7 mouse cellular contexts compared by ENCODE assay signal in genomic region chr12:8923125-8923410, GRCm38 (mm10). TPM values are rescaled to one million over a fixed set of nuclear protein-coding genes. Genes with fewer than 3 reads are reported as not detected.
DNase-seq lines count a peak whose midpoint lies in the region; ATAC-seq and TF ChIP-seq lines count a peak whose summit lies in the region.

No protein-coding gene starts in this region.

- no peaks in the 10 kb centered on the region for H3K27me3 ChIP-seq in C2C12 (ENCODE audit: control insufficient read depth, insufficient read depth, insufficient read length)
- no peaks in the 10 kb centered on the region for H3K27me3 ChIP-seq in ES-Bruce4 (ENCODE audit: control insufficient read depth, insufficient read depth, low read length, poor library complexity, severe bottlenecking)
- H3K27me3 ChIP-seq in embryonic facial prominence, embryonic 11.5 days (ENCODE audit: control insufficient read depth, insufficient read depth, low read length) = no peaks in the 10 kb centered on the region
- H3K27me3 ChIP-seq in heart, embryonic 16.5 days (ENCODE audit: control insufficient read depth, insufficient read depth, low read length) = no peaks in the 10 kb centered on the region
- H3K27me3 ChIP-seq in liver, embryonic 14.5 days (ENCODE audit: control insufficient read depth, insufficient read depth, low read length) = no peaks in the 10 kb centered on the region
- no peaks in the 10 kb centered on the region for H3K27me3 ChIP-seq in small intestine, adult 2 months (ENCODE audit: control insufficient read depth, insufficient read depth, low read length)

- H3K4me1 ChIP-seq in ES-Bruce4 (ENCODE audit: control insufficient read depth, insufficient read depth, low read length) = no peaks in the 10 kb centered on the region
- H3K4me1 ChIP-seq in embryonic facial prominence, embryonic 11.5 days (ENCODE audit: control insufficient read depth, insufficient read depth, low read length) = no peaks in the 10 kb centered on the region; the same call in 1 of the 2 replicates
- H3K4me1 ChIP-seq in heart, embryonic 16.5 days (ENCODE audit: control insufficient read depth, insufficient read depth, low read length) = peaks cover 37% of the 10 kb centered on the region
- H3K4me1 ChIP-seq in liver, embryonic 14.5 days (replicated peaks; ENCODE audit: control insufficient read depth in 2 of 2, insufficient read depth in 2 of 2, low read length in 1 of 2) = peaks cover 13 to 17% of the 10 kb centered on the region in 2 experiments
- H3K4me1 ChIP-seq in small intestine, adult 2 months (ENCODE audit: control insufficient read depth, insufficient read depth, insufficient read length, low read length) = peaks cover 2% of the 10 kb centered on the region; the same call in 1 of the 2 replicates

- H3K4me2 ChIP-seq in embryonic facial prominence, embryonic 11.5 days (ENCODE audit: low read depth, low read length) = peak overlapping the region; percentile 57
- H3K4me2 ChIP-seq in heart, embryonic 16.5 days (ENCODE audit: low read depth, low read length) = peak overlapping the region; percentile 82
- peak overlapping the region; percentile 73 for H3K4me2 ChIP-seq in liver, embryonic 14.5 days (ENCODE audit: low read depth)

- H3K4me3 ChIP-seq in C2C12 (ENCODE audit: insufficient read depth, poor library complexity, severe bottlenecking) (peak overlapping the region; percentile 74), ES-Bruce4 (ENCODE audit: low read depth, low read length) (peak overlapping the region; percentile 90)
- H3K4me3 ChIP-seq in embryonic facial prominence, embryonic 11.5 days (ENCODE audit: low read depth, low read length) = peak overlapping the region; percentile 77
- peak overlapping the region; percentile 89 for H3K4me3 ChIP-seq in heart, embryonic 16.5 days (ENCODE audit: low read length)
- peak overlapping the region; percentile 78 to 88 for H3K4me3 ChIP-seq in liver, embryonic 14.5 days (ENCODE audit: insufficient read depth in 1 of 2, low read depth in 2 of 2, low read length in 2 of 2)
- H3K4me3 ChIP-seq in small intestine, adult 2 months (ENCODE audit: low read depth, low read length) = peak overlapping the region; percentile 89

- H3K9me3 ChIP-seq in ES-Bruce4 (replicated peaks; ENCODE audit: control insufficient read depth, insufficient read depth, low read length, poor library complexity, severe bottlenecking) = no peaks in the 10 kb centered on the region
- H3K9me3 ChIP-seq in embryonic facial prominence, embryonic 11.5 days (replicated peaks; ENCODE audit: control insufficient read depth, low read length) = no peaks in the 10 kb centered on the region
- H3K9me3 ChIP-seq in heart, embryonic 16.5 days (replicated peaks; ENCODE audit: control insufficient read depth, low read length) = no peaks in the 10 kb centered on the region
- no peaks in the 10 kb centered on the region for H3K9me3 ChIP-seq in liver, embryonic 14.5 days (ENCODE audit: control insufficient read depth, low read length)

- 29% methylated on average over 5 of the region's 5 CpGs for WGBS in embryonic facial prominence, embryonic 11.5 days
- 16% methylated on average over 5 of the region's 5 CpGs for WGBS in heart, embryonic 16.5 days
- 6% methylated on average over 5 of the region's 5 CpGs for WGBS in liver, embryonic 14.5 days (ENCODE audit: insufficient replicate concordance)
- 11% methylated on average over 5 of the region's 5 CpGs for WGBS in small intestine, adult 2 months

- H3K36me3 ChIP-seq in C2C12 (ENCODE audit: control insufficient read depth, insufficient read depth) (peaks cover 28% of the 10 kb centered on the region), ES-Bruce4 (ENCODE audit: control insufficient read depth, insufficient read depth, low read length, poor library complexity, severe bottlenecking) (peaks cover 17% of the 10 kb centered on the region)
- H3K36me3 ChIP-seq in embryonic facial prominence, embryonic 11.5 days (replicated peaks; ENCODE audit: control insufficient read depth, insufficient read depth, low read depth, low read length) = no peaks in the 10 kb centered on the region; the same call in 1 of the 2 replicates
- no peaks in the 10 kb centered on the region for H3K36me3 ChIP-seq in heart, embryonic 16.5 days (ENCODE audit: control insufficient read depth, insufficient read depth)
- H3K36me3 ChIP-seq in liver, embryonic 14.5 days (replicated peaks; ENCODE audit: control insufficient read depth, insufficient read depth, low read depth) = peaks cover 5% of the 10 kb centered on the region
- peaks cover 4% of the 10 kb centered on the region; the same call in 1 of the 2 replicates for H3K36me3 ChIP-seq in small intestine, adult 2 months (ENCODE audit: control insufficient read depth, insufficient read depth, low read length)

- DNase-seq in embryonic facial prominence, embryonic 11.5 days (ENCODE audit: low spot score) = peak; percentile 50
- peak; percentile 56 to 64 (median 58) for DNase-seq in liver, embryonic 14.5 days (ENCODE audit: low read depth in 3 of 3, low spot score in 3 of 3)
- no peak for DNase-seq in yolk sac, embryonic 10.5 days (ENCODE audit: low spot score)

- TF ChIP-seq EP300 in ES-Bruce4 (IDR thresholded peaks at IDR 0.05; ENCODE audit: insufficient read depth, low read depth, low read length) = no peak
- TF ChIP-seq EP300 in liver, embryonic 14.5 days (IDR thresholded peaks at IDR 0.05; ENCODE audit: low read depth) = peak; percentile 58; the same call in 1 of the 2 replicates

- no peak overlapping the region for H3K27ac ChIP-seq in ES-Bruce4 (ENCODE audit: insufficient read depth, low read length)
- H3K27ac ChIP-seq in embryonic facial prominence, embryonic 11.5 days (replicated peaks; ENCODE audit: low read depth, low read length) = no peak overlapping the region
- peak overlapping the region; percentile 99 for H3K27ac ChIP-seq in heart, embryonic 16.5 days (ENCODE audit: low read length)
- peak overlapping the region; percentile 78 for H3K27ac ChIP-seq in liver, embryonic 14.5 days
- peak overlapping the region; percentile 98 for H3K27ac ChIP-seq in small intestine, adult 2 months (ENCODE audit: insufficient read depth, low read depth, low read length)

- peak overlapping the region; percentile 85 for H3K9ac ChIP-seq in ES-Bruce4 (ENCODE audit: low read depth, poor library complexity, severe bottlenecking)
- peak overlapping the region; percentile 90 for H3K9ac ChIP-seq in embryonic facial prominence, embryonic 11.5 days (replicated peaks; ENCODE audit: low read length)
- H3K9ac ChIP-seq in heart, embryonic 16.5 days (ENCODE audit: low read length) = peak overlapping the region; percentile 93
- H3K9ac ChIP-seq in liver, embryonic 14.5 days (replicated peaks) = peak overlapping the region; percentile 69

- no peak for TF ChIP-seq CTCF in C2C12 (IDR thresholded peaks at IDR 0.05; ENCODE audit: control insufficient read depth, insufficient read depth, insufficient read length)
- no peak for TF ChIP-seq CTCF in ES-Bruce4 (IDR thresholded peaks at IDR 0.05; ENCODE audit: low read depth, low read length)
- TF ChIP-seq CTCF in liver, embryonic 14.5 days (IDR thresholded peaks at IDR 0.05; ENCODE audit: low read depth) = no peak
- TF ChIP-seq CTCF in small intestine, adult 2 months (IDR thresholded peaks at IDR 0.05; ENCODE audit: extremely low read depth, insufficient read length, insufficient replicate concordance, low read depth, low read length) = no peak

- ATAC-seq in embryonic facial prominence, embryonic 11.5 days (replicated peaks; ENCODE audit: insufficient number of reproducible peaks, low FRiP score, low TSS enrichment, low read depth) = no peak
- ATAC-seq in heart, embryonic 16.5 days (replicated peaks; ENCODE audit: extremely low read depth, insufficient read depth, low FRiP score) = no peak
- ATAC-seq in liver, embryonic 14.5 days (ENCODE audit: insufficient read depth) = peak; percentile 15; the same call in 1 of the 2 replicates

- peaks cover 59% of the 10 kb centered on the region for H3K79me3 ChIP-seq in C2C12 (ENCODE audit: low read depth)

- no peak for TF ChIP-seq POLR2A in ES-Bruce4 (IDR thresholded peaks at IDR 0.05; ENCODE audit: insufficient read depth, low read length)
- TF ChIP-seq POLR2A in small intestine, adult 2 months (IDR thresholded peaks at IDR 0.05; ENCODE audit: low read depth, low read length) = no peak

- H3K79me2 ChIP-seq in C2C12 (ENCODE audit: control insufficient read depth, insufficient read depth) = peaks cover 61% of the 10 kb centered on the region

- peak overlapping the region; percentile 57 for H3ac ChIP-seq in C2C12 (ENCODE audit: control insufficient read depth, insufficient read length, low read depth)

TF ChIP-seq in C2C12, 6 proteins besides CTCF, POLR2A, EP300 and RAD21 (continues in another document):
- TF ChIP-seq USF1 (IDR thresholded peaks at IDR 0.05; ENCODE audit: low read depth) = no peak
- TF ChIP-seq CEBPB (IDR thresholded peaks at IDR 0.05; ENCODE audit: low read depth) = no peak

RNA-seq across cellular contexts. Expression of gene Laptm4a, which starts 1.6 kb away (rescaled TPM):
- 253 TPM for polyA plus RNA-seq in C2C12 (2012; fragmentation: generic; extraction: Trizol)
- polyA plus RNA-seq in ES-Bruce4 (2011; ENCODE audit: insufficient read depth, insufficient read length, low read depth, missing spikeins) = 347 and 371 TPM in 2 replicates
- polyA plus RNA-seq in embryonic facial prominence, embryonic 11.5 days (2014; fragmentation: Nextera tagmentation; extraction: Ambion mirVana) = 224 and 243 TPM in 2 replicates
- polyA plus RNA-seq in heart, embryonic 16.5 days (2015; fragmentation: Nextera tagmentation; extraction: Ambion mirVana) = 283 and 313 TPM in 2 replicates
- 62.7 and 63.4 TPM in 2 replicates for polyA plus RNA-seq in liver, embryonic 14.5 days (2012; rRNA removed)
- polyA plus RNA-seq in liver, embryonic 14.5 days (2014; fragmentation: Nextera tagmentation; extraction: Ambion mirVana) = 45.9 and 48.9 TPM in 2 replicates
- polyA plus RNA-seq in small intestine, adult 2 months (2012; rRNA removed) = 49.6 and 72.5 TPM in 2 replicates

RNA-seq across cellular contexts. Expression of gene Matn3, which starts 24.7 kb away (rescaled TPM):
- polyA plus RNA-seq in C2C12 (2012; fragmentation: generic; extraction: Trizol) (0.16 TPM), ES-Bruce4 (2011; ENCODE audit: insufficient read depth, insufficient read length, low read depth, missing spikeins) (6.1 and 6.6 TPM in 2 replicates)
- 1.4 and 1.9 TPM in 2 replicates for polyA plus RNA-seq in embryonic facial prominence, embryonic 11.5 days (2014; fragmentation: Nextera tagmentation; extraction: Ambion mirVana)
- 0.54 and 0.63 TPM in 2 replicates for polyA plus RNA-seq in heart, embryonic 16.5 days (2015; fragmentation: Nextera tagmentation; extraction: Ambion mirVana)
- 0.04 and 0.07 TPM in 2 replicates for polyA plus RNA-seq in liver, embryonic 14.5 days (2012; rRNA removed)
- 0.03 and 0.14 TPM in 2 replicates for polyA plus RNA-seq in liver, embryonic 14.5 days (2014; fragmentation: Nextera tagmentation; extraction: Ambion mirVana)
- not detected in 2 replicates for polyA plus RNA-seq in small intestine, adult 2 months (2012; rRNA removed)

RNA-seq across cellular contexts. Expression of gene Wdr35, which starts 50.6 kb away (rescaled TPM):
- polyA plus RNA-seq in C2C12 (2012; fragmentation: generic; extraction: Trizol) = 9.1 TPM
- 69.6 and 72.4 TPM in 2 replicates for polyA plus RNA-seq in ES-Bruce4 (2011; ENCODE audit: insufficient read depth, insufficient read length, low read depth, missing spikeins)
- 25.3 and 27.5 TPM in 2 replicates for polyA plus RNA-seq in embryonic facial prominence, embryonic 11.5 days (2014; fragmentation: Nextera tagmentation; extraction: Ambion mirVana)
- 14.4 and 14.7 TPM in 2 replicates for polyA plus RNA-seq in heart, embryonic 16.5 days (2015; fragmentation: Nextera tagmentation; extraction: Ambion mirVana)
- polyA plus RNA-seq in liver, embryonic 14.5 days (2012; rRNA removed) = 0.31 and 0.63 TPM in 2 replicates
- polyA plus RNA-seq in liver, embryonic 14.5 days (2014; fragmentation: Nextera tagmentation; extraction: Ambion mirVana) = 1.4 and 2.0 TPM in 2 replicates
- 0.19 and 0.23 TPM in 2 replicates for polyA plus RNA-seq in small intestine, adult 2 months (2012; rRNA removed)

Comparison
In these comparisons a context has a peak if more than half of its experiments do, and no peak if none do; other contexts are left out.
1. H3K27ac ChIP-seq: peak in heart, embryonic 16.5 days (single experiment), liver, embryonic 14.5 days (single experiment) and small intestine, adult 2 months (single experiment); none in ES-Bruce4 (single experiment) and embryonic facial prominence, embryonic 11.5 days (single experiment).
2. Peak in every context shown above with its lines, with median percentiles within 50 percentile points of each other: H3K4me3 ChIP-seq, H3K9ac ChIP-seq and H3K4me2 ChIP-seq.